Mouse (Mus musculus) intestine, embryonic 15.5 days (tissue): ENCODE data around the gene Alpk3. TPM values are rescaled to one million over a fixed set of nuclear protein-coding genes. Genes with fewer than 3 reads are reported as not detected.

Experiments used
- ATAC-seq: fragments of 200-750 bp; cut with Nextera tagmentation; 2 replicates; pipeline ENCODE4 v1.8.0; 2017; ENCODE audit warnings: moderate TSS enrichment, moderate library complexity
- H3K27ac ChIP-seq: fragments of 300-500 bp; sonication (generic); 2 replicates; pipeline ENCODE4 v1.5.1; 2015; ENCODE audit warnings: mild to moderate bottlenecking, inconsistent platforms
- H3K27me3 ChIP-seq: fragments of 300-500 bp; sonication (generic); replicated peaks from 2 replicates; pipeline ENCODE4 v1.6.1; 2015; ENCODE audit warnings: inconsistent platforms
- H3K36me3 ChIP-seq: fragments of 300-500 bp; sonication (generic); 2 replicates; pipeline ENCODE4 v1.6.1; 2015; ENCODE audit warnings: inconsistent platforms
- H3K4me1 ChIP-seq: fragments of 300-500 bp; sonication (generic); replicated peaks from 2 replicates; pipeline ENCODE4 v1.6.1; 2015; ENCODE audit warnings: inconsistent platforms
- H3K4me2 ChIP-seq: fragments of 300-500 bp; sonication (generic); replicated peaks from 2 replicates; pipeline ENCODE4 v1.6.1; 2015; ENCODE audit warnings: mild to moderate bottlenecking, inconsistent platforms
- H3K4me3 ChIP-seq: fragments of 300-500 bp; sonication (generic); replicated peaks from 2 replicates; pipeline ENCODE4 v1.5.1; 2015; ENCODE audit warnings: inconsistent platforms
- H3K9ac ChIP-seq: fragments of 300-500 bp; sonication (generic); 2 replicates; pipeline ENCODE4 v1.6.1; 2015; ENCODE audit warnings: inconsistent platforms
- H3K9me3 ChIP-seq: fragments of 300-500 bp; sonication (generic); 2 replicates; pipeline ENCODE4 v1.6.1; 2016; ENCODE audit warnings: inconsistent platforms
- WGBS: fragments of 180-500 bp; shearing (Covaris S2); methylation state at CpG from one replicate; pipeline ENCODE4 v1.1.7; 2015; 5-methylcytosine and 5-hydroxymethylcytosine counted together
- polyA plus RNA-seq: library from polyadenylated mRNA; unstranded; fragments of >200 nt; fragmentation: Nextera tagmentation; extraction: Ambion mirVana; gene quantifications from 2 replicates; pipeline ENCODE4 v1.2.1, GENCODE M21; 2015

The Alpk3 gene
- polyA plus RNA-seq, 1 experiment from 2014 or later = 4.0 TPM

DNA sequence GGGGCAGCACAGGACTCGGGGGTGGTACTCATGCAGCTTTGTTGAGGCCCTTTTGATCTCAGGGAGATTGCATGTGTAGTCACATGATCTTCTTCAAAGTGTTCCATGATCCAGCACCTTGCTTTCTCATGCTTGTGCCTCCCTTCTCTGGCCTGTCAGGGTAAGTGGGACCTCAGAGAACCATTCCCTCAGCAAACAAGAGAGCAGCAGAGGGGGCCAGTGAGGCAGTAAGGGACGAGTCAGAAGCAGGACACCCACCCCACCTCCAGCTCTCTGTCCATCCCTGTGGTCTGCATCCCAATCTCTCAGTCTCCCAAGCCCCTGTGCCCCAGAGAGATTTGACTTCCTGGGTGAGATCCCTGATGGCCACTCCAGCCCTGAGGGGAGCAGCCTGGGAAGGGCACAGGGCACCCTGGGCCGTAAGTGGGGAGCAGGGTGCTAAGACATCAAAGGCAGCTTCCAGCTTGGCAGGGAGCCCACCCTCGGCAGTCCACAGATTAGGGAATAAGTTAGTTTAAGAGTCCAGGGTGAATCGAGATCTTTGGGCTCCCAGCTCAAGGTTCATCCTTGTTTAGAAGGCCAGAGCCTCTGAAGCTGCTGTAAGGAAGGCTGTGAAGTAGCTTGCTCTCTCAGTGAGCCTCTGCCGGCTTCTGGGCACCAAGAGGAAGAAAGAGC lies 55.4 kb downstream of the Alpk3 start:
- no peak for ATAC-seq
- WGBS = 29% methylated on average over 6 of the region's 6 CpGs
- no peaks in the 10 kb centered on the region for H3K27me3 ChIP-seq

DNA sequence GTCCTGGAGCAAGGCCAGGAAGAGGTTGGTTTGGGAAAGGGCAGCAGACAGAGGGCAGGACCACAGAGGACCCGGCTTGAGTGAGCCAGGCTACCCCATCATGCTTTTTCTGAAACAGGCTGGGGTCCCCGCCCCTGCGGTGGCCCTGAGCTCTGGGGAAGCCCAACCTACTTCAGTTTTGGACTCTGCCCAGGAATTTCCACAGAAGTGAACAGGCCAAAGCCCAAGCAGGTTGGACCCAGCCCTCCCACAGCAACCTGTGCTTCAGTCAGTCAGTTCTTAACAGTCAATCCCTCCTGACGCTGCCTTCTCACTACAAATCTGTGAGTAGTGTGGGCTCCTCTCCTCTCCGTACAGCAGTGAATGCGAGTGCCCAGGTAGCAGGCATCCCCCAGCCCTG lies 57.2 kb downstream of the Alpk3 start, which contains the start of gene Slc28a1:
Gene Slc28a1 (plus strand): TSS at position 245 of the 400 bp plus-strand sequence.
- ATAC-seq = peak; percentile 71
- H3K27ac ChIP-seq = peak within 1 kb of the TSS; percentile 66; the same call in 1 of the 2 replicates
- 60% methylated on average over 6 of the region's 6 CpGs for WGBS
- no peaks in the 10 kb centered on the region for H3K9me3 ChIP-seq
- H3K4me2 ChIP-seq = peak within 1 kb of the TSS; percentile 34
- no peak within 1 kb of the TSS for H3K4me3 ChIP-seq
- 0 out of 2 replicates have a peak within 1 kb of the TSS, but pooled peaks have one; percentile 1 for H3K9ac ChIP-seq
- peaks cover 3% of the 10 kb centered on the region for H3K4me1 ChIP-seq
- H3K36me3 ChIP-seq = no peaks in the 10 kb centered on the region
- H3K27me3 ChIP-seq = no peaks in the 10 kb centered on the region

More for the DNA sequence above, 55.4 kb downstream of the Alpk3 start:
- no peak overlapping the region for H3K4me2 ChIP-seq
- no peak overlapping the region for H3K4me3 ChIP-seq
- no peak overlapping the region for H3K9ac ChIP-seq
- no peaks in the 10 kb centered on the region for H3K9me3 ChIP-seq
- H3K4me1 ChIP-seq = peaks cover 3% of the 10 kb centered on the region
- H3K36me3 ChIP-seq = no peaks in the 10 kb centered on the region
- no peak overlapping the region for H3K27ac ChIP-seq

DNA sequence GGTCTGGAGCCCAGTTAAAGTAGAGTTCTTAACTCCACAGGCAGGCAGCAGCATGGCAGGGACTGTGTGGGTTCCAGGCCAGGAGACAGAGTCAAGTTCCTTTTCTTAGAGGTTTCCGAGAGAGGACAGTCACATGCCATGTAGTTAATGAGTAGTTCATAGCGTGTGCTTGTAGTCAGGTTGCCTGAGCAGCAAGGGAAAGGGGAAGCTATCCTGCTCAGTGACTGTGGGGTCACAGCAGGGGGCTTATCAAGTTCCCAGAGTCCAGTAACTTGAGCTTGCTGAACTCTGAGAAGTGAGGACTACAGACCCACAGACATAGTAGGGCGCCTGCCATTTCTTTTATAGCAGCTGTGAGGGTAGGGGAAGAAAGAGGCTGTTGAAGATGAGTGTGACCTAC lies 63.7 kb downstream of the Alpk3 start:
- Histone ChIP-seq H3K36me3 (no peaks in the 10 kb centered on the region), H3K4me2 (no peak overlapping the region), H3K4me1 (no peaks in the 10 kb centered on the region), H3K9me3 (no peaks in the 10 kb centered on the region), H3K9ac (no peak overlapping the region), H3K27me3 (no peaks in the 10 kb centered on the region), H3K27ac (no peak overlapping the region), H3K4me3 (no peak overlapping the region)
- WGBS = 53% methylated on average over 3 of the region's 3 CpGs
- peak; percentile 31; the same call in 1 of the 2 replicates for ATAC-seq

DNA sequence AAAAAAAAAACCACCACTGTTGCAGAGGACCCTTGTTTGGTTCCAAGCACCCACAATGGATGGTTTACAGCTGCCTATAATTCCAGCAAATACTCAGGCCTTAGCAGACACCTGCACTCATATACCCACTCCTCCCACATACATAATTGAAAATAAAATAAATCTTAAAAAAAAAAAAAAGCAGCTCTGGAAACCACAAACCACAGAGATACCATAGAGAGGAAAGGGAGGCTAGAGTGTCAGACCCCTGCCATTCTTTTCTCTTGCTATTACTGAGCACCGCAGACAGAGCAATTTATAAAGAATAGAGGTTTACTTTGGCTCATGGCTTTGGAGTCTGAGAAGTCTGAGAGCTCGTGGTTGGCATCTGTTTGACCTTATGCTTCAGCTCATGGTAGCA lies 65.4 kb downstream of the Alpk3 start:
- no peak for ATAC-seq
- no peaks in the 10 kb centered on the region for H3K27me3 ChIP-seq
- H3K27ac ChIP-seq = no peak overlapping the region
- no peak overlapping the region for H3K4me2 ChIP-seq
- H3K36me3 ChIP-seq = no peaks in the 10 kb centered on the region
- no peak overlapping the region for H3K9ac ChIP-seq
- WGBS = 64% methylated on average over 2 of the region's 2 CpGs
- H3K4me3 ChIP-seq = no peak overlapping the region
- H3K4me1 ChIP-seq = no peaks in the 10 kb centered on the region
- no peaks in the 10 kb centered on the region for H3K9me3 ChIP-seq

DNA sequence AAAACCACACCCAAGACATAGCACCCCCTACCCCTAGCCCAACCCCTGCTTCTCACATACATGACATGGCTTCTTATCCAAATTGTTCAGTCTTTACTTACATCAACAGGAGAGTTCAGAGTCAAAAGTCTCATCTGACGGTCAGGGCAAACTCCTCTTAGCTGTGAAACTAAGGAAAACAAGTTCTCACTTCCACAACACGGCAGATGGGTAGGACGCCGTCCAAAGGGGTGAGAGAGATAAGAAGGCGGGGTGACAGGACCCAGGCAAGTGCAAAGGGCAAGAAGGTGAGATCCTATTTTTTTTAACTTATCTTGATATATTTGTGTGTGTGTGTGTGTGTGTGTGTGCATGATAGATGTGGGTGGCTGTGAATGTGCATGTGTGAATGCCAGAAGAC lies 66.2 kb downstream of the Alpk3 start:
- no peak overlapping the region for H3K4me3 ChIP-seq
- H3K9me3 ChIP-seq = no peaks in the 10 kb centered on the region
- H3K36me3 ChIP-seq = no peaks in the 10 kb centered on the region
- no peak for ATAC-seq
- WGBS = 63% methylated on average over 5 of the region's 5 CpGs
- no peak overlapping the region for H3K9ac ChIP-seq
- no peaks in the 10 kb centered on the region for H3K27me3 ChIP-seq
- no peaks in the 10 kb centered on the region for H3K4me1 ChIP-seq
- no peak overlapping the region for H3K4me2 ChIP-seq
- no peak overlapping the region for H3K27ac ChIP-seq

DNA sequence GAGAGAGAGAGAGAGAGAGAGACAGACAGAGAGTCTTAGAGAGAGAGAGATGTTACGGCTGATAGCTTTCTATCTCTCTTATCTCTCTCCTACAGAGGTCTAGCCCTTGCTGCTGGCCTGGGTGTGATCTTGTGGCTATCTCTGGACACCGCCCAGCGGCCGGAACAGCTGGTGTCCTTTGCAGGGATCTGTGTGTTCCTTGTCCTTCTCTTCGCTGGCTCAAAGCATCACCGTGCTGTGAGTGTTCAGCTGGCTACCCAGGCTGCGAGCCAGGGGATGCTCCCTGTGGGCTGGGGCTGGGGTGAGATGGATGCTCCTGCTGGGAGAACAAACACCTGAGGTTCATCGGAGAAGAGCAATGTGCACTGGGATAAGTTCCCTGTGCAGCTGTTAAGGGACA lies 67.4 kb downstream of the Alpk3 start:
- no peak overlapping the region for H3K9ac ChIP-seq
- 70% methylated on average over 8 of the region's 8 CpGs for WGBS

DNA sequence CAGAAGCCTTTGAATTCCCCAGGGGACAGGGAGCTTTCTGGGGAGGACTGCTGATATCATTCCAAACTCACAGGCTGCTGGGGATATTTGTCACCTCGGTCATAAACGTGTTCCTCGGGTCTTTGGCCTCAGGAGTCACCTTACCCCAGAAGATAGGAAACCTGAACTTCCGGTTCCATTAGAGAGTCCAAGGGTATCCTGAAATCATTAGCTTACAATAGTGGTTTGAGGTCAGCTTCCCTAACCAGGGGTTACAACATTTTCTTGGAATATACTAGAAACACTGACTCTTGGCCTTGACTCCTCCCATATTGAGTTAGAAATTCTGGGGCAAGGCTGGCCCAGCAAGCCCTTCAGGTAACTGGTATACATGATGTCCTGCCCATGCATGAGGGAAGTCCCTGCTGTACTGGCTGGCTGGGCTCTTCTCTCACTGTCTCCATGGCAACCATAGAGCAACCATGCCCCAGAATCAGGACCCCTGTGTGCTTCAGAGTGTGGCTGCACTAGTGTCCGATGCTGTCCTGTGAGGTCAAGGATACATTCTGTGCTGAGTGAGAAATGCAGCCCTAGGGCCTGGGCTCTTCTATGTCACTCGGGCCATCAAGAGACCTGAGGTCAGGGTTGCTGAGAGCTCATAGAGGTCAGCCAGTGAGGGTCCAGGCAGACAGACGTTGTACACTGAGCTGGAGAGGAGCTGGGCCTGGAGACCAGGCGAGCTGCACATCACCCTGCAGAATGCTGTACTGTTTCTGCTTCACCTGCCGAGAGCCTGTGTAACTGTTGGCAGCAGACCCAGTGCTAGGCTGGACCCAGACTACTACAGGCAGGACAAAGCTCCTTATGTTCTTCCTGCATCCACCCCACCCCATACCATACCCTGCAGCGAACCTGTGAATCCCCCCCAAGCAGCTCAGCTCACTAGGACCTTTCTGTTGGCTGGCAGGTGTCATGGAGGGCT lies 68.1 kb downstream of the Alpk3 start:
- H3K4me3 ChIP-seq = no peak overlapping the region
- ATAC-seq = peak; percentile 51
- H3K9ac ChIP-seq = no peak overlapping the region
- no peak overlapping the region for H3K27ac ChIP-seq
- no peaks in the 10 kb centered on the region for H3K36me3 ChIP-seq
- H3K4me1 ChIP-seq = 0 out of 2 replicates have a peak, but pooled peaks cover 2% of the 10 kb centered on the region
- H3K4me2 ChIP-seq = no peak overlapping the region
- H3K27me3 ChIP-seq = no peaks in the 10 kb centered on the region
- 63% methylated on average over 10 of the region's 10 CpGs for WGBS
- H3K9me3 ChIP-seq = no peaks in the 10 kb centered on the region

More for the DNA sequence above, 67.4 kb downstream of the Alpk3 start:
- H3K4me2 ChIP-seq = no peak overlapping the region
- no peak overlapping the region for H3K27ac ChIP-seq
- 0 out of 2 replicates have a peak, but pooled peaks cover 1% of the 10 kb centered on the region for H3K4me1 ChIP-seq
- no peaks in the 10 kb centered on the region for H3K27me3 ChIP-seq
- H3K9me3 ChIP-seq = no peaks in the 10 kb centered on the region
- ATAC-seq = no peak
- H3K4me3 ChIP-seq = no peak overlapping the region
- no peaks in the 10 kb centered on the region for H3K36me3 ChIP-seq

DNA sequence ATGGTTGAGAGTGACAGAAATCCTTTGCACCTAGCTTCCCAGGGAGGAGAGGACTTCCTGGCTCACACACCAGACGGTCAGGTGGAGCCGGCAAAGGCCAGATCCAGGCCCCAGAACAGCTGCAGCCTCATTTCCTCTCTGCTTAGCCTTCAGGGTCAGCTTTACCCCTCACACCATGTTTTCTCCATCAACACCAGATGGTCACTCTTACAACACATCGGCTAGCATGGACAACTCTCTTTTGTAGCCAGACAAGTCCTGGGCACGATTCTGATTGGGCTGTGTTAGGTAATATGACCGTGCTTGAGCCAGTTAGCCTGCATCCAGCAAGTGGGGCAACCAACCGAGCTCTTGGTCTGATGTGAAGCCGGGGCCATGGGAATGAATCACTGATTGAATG lies 74.5 kb downstream of the Alpk3 start:
- Histone ChIP-seq H3K4me1 (peaks cover 17% of the 10 kb centered on the region), H3K27me3 (no peaks in the 10 kb centered on the region), H3K9me3 (no peaks in the 10 kb centered on the region), H3K4me3 (no peak overlapping the region), H3K4me2 (no peak overlapping the region), H3K9ac (no peak overlapping the region), H3K27ac (no peak overlapping the region), H3K36me3 (no peaks in the 10 kb centered on the region)
- no peak for ATAC-seq
- WGBS = 71% methylated on average over 7 of the region's 7 CpGs

DNA sequence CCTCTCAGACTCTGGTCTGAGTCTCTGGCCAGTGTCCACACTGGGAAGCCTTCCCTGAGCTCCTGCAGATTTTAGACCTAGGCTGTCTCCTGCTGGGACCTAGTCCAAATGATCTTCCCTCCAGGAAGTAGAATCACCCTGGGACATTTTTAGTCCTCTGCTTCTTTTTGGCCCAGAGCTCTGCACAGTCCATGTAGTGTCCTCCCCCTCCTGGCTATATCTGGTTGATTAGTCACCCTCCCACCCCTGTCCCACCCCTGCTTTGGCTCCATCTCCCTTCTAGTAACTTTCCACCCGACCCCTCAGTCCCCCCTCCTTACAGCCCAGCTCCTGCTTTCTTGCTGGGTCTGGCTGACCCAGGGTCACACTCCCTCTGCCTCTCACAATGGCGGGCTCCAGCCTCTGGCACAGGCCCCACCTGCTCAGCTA lies 75.5 kb downstream of the Alpk3 start:
- no peaks in the 10 kb centered on the region for H3K36me3 ChIP-seq
- H3K9ac ChIP-seq = no peak overlapping the region
- peaks cover 17% of the 10 kb centered on the region for H3K4me1 ChIP-seq
- H3K27me3 ChIP-seq = no peaks in the 10 kb centered on the region
- H3K4me2 ChIP-seq = no peak overlapping the region
- no peak overlapping the region for H3K4me3 ChIP-seq
- no peaks in the 10 kb centered on the region for H3K9me3 ChIP-seq
- H3K27ac ChIP-seq = no peak overlapping the region
- WGBS = 22% methylated on average over 2 of the region's 2 CpGs
- peak; percentile 37 for ATAC-seq

DNA sequence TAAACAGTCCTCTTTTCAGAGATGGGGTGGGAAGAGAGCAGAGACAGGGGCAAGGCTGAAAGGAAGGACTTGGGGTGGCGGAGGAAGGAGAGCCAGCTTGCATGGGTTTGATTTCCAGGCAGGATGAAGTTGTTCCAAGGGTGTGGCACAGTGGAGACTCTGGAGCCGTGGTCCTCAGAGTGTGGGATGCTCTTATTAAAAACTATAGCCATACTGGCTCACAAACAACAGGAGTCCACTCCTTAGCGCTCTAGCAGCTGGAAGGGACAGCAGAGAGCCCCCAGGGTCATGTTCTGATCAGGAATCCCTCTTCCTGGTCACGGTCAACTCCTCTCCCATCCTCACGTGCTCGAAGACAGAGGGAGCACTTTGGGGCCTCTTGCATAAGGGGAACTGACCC lies 76.0 kb downstream of the Alpk3 start:
- Histone ChIP-seq H3K9me3 (no peaks in the 10 kb centered on the region), H3K27ac (no peak overlapping the region), H3K4me1 (peaks cover 17% of the 10 kb centered on the region), H3K4me3 (no peak overlapping the region), H3K9ac (no peak overlapping the region), H3K27me3 (no peaks in the 10 kb centered on the region), H3K36me3 (no peaks in the 10 kb centered on the region), H3K4me2 (no peak overlapping the region)
- WGBS = 69% methylated on average over 6 of the region's 6 CpGs
- no peak for ATAC-seq

DNA sequence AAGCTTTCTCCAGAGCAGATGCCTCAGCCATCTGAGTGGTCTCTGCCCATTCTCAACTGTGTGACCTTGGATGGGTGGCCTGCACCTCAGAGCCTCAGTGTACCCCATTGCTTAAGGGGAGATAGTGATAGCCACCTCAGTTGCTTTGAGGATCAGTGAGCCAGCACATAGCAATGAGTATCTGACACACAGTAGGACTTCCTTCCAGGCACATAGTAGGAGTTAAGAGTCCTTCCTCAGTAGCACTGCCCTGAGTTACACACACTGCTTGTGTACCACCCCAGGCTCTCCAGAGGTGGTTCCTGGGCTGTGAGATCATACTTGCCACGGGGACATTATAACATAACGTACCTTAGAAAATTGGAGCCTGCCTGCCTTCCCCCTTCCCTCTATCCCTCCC lies 76.5 kb downstream of the Alpk3 start:
- peaks cover 17% of the 10 kb centered on the region for H3K4me1 ChIP-seq
- ATAC-seq = no peak
- H3K27ac ChIP-seq = no peak overlapping the region
- no peaks in the 10 kb centered on the region for H3K9me3 ChIP-seq
- H3K4me2 ChIP-seq = no peak overlapping the region
- H3K27me3 ChIP-seq = no peaks in the 10 kb centered on the region
- H3K4me3 ChIP-seq = no peak overlapping the region
- H3K36me3 ChIP-seq = no peaks in the 10 kb centered on the region
- 0 out of 2 replicates have a peak overlapping the region, but pooled peaks have one; percentile 17 for H3K9ac ChIP-seq
- 80% methylated on average over 2 of the region's 2 CpGs for WGBS

DNA sequence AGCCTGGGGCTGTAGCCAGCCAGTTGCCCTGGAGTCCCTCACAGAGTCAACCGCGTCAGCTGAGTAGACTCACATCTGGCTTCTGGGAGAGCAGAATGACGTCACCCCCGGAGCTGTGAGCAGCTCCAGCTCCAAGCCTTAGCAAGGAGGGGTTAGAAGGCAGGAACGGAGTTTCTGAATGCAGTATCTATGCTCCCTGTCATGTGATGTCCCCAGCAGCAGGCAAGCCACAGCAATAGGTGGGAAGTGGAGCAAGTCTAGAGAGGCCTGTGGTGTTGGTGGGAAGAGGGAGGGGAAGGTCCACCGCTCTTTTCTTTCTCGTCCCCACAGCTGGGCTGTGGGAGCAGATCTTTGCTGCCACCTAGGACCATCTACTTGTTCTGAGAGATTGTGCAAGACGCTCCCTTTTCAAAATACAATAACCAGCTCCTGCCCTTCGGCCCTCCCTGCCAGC lies 77.2 kb downstream of the Alpk3 start:
- Histone ChIP-seq H3K27me3 (no peaks in the 10 kb centered on the region), H3K4me1 (peaks cover 17% of the 10 kb centered on the region), H3K4me2 (peak overlapping the region; percentile 63), H3K9me3 (no peaks in the 10 kb centered on the region), H3K36me3 (no peaks in the 10 kb centered on the region), H3K27ac (peak overlapping the region; percentile 64), H3K9ac (peak overlapping the region; percentile 17), H3K4me3 (peak overlapping the region; percentile 20; the same call in 1 of the 2 replicates)
- 4% methylated on average over 9 of the region's 9 CpGs for WGBS
- peak; percentile 91 for ATAC-seq
